Mouse (Mus musculus): Measurements from ENCODE around the gene Cyyr1.
A peak's percentile ranks its signal among the peaks of the same experiment; 100 is the strongest.
"Not testable (repeated sequence)": the region's sequence is repeated elsewhere in the genome, so short reads cannot be mapped to it uniquely, and the experiment has no call there.

Cyyr1 gene

GRCm38 (mm10) chr16:85553297-85553696 lies at the start of gene Cyyr1:
TSS of gene Cyyr1 (minus strand) at chr16:85553397.
- not testable (repeated sequence) for DNase-seq

- no peak for DNase-seq
Observed at GRCm38 (mm10) chr16:85588844-85589243, 35.6 kb upstream of the Cyyr1 start.

GRCm38 (mm10) chr16:85587573-85588226 lies 34.5 kb upstream of the Cyyr1 start:
- no peak for DNase-seq

GRCm38 (mm10) chr16:85566474-85566873 lies 13.3 kb upstream of the Cyyr1 start:
- no peak for DNase-seq

GRCm38 (mm10) chr16:85553838-85554237 lies 641 bp upstream of the Cyyr1 start:
- DNase-seq = no peak

GRCm38 (mm10) chr16:85551976-85552375 lies 1.2 kb downstream of the Cyyr1 start:
- DNase-seq = not testable (repeated sequence)

GRCm38 (mm10) chr16:85549971-85550567 lies 3.1 kb downstream of the Cyyr1 start:
- DNase-seq = peak; percentile 52 to 64

GRCm38 (mm10) chr16:85546519-85546918 lies 6.7 kb downstream of the Cyyr1 start:
- DNase-seq = no peak

- no peak for DNase-seq
Observed at GRCm38 (mm10) chr16:85541676-85542273, 11.4 kb downstream of the Cyyr1 start.

GRCm38 (mm10) chr16:85541023-85541422 lies 12.2 kb downstream of the Cyyr1 start:
- DNase-seq = no peak

- DNase-seq = no peak
Observed at GRCm38 (mm10) chr16:85538367-85538766, 14.8 kb downstream of the Cyyr1 start.

- DNase-seq = no peak
Observed at GRCm38 (mm10) chr16:85536075-85536474, 17.1 kb downstream of the Cyyr1 start.

- DNase-seq = peak; percentile 27 to 28
Observed at GRCm38 (mm10) chr16:85527743-85528620, 25.2 kb downstream of the Cyyr1 start.

GRCm38 (mm10) chr16:85524589-85524988 lies 28.6 kb downstream of the Cyyr1 start:
- no peak for DNase-seq

GRCm38 (mm10) chr16:85507264-85507663 lies 45.9 kb downstream of the Cyyr1 start:
- no peak for DNase-seq

GRCm38 (mm10) chr16:85505108-85505507 lies 48.1 kb downstream of the Cyyr1 start:
- DNase-seq = no peak

- no peak for DNase-seq
Observed at GRCm38 (mm10) chr16:85503416-85503815, 49.8 kb downstream of the Cyyr1 start.

- DNase-seq = no peak
Observed at GRCm38 (mm10) chr16:85495837-85496236, 57.4 kb downstream of the Cyyr1 start.

- peak in 1 of 2 experiments; percentile 6 for DNase-seq
Observed at GRCm38 (mm10) chr16:85488105-85488607, 65.0 kb downstream of the Cyyr1 start.

- DNase-seq = no peak
Observed at GRCm38 (mm10) chr16:85487266-85487665, 65.9 kb downstream of the Cyyr1 start.

- no peak for DNase-seq
Observed at GRCm38 (mm10) chr16:85484557-85484956, 68.6 kb downstream of the Cyyr1 start.

GRCm38 (mm10) chr16:85474552-85475071 lies 78.6 kb downstream of the Cyyr1 start:
- DNase-seq = no peak

- no peak for DNase-seq
Observed at GRCm38 (mm10) chr16:85470057-85470456, 83.1 kb downstream of the Cyyr1 start.

Data from kidney, postnatal 4 days (tissue).